Mouse (Mus musculus) liver (tissue): ENCODE results near the gene Hcrtr1.

Source experiments
- DNase-seq: peaks from one replicate; pipeline ENCODE4 v3.0.0-alpha.2; 2020; ENCODE audit warnings: mixed read lengths

Gene Hcrtr1

DNA sequence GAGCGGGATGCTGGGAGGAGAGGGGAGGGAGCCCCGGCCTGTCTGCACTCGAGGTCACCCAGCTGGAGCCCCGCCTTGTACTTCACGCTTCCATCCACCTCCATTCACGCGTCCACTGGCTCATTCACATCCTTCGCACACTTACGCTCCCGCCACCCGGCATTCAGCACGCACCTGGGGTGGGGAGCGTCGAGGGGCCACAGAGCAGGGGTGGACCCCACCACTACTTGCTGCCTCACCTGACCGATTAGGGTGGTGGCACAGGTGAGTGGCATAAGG is at the start of gene Hcrtr1:
Gene Hcrtr1 (minus strand): TSS at position 146 of the 279 bp plus-strand sequence.
- DNase-seq, result no peak

DNA sequence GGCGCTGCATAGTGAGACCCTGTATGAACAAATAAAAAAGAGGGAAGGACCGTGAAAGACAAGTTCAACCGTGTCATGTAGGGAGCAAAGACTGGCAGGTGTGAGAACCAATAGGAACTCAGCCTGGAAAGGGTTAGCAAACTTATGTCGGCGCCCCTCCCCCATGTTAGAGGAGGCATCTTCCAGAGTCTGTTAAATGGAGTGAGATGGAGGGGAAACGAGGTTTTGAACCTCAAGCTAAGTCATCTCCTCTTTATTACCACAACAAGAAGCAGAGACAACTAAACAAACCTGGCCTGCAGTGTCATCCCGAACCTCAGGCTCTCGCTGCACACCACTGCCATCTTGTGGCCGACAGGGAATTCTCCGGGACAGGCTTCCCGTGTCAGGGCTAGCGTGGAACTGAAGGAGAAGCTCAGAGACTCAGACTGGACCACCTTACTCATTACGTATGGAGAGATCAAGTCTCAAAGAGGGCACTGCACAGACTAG is 49.7 kb upstream of the Hcrtr1 start:
- DNase-seq, result peak; percentile 83

DNA sequence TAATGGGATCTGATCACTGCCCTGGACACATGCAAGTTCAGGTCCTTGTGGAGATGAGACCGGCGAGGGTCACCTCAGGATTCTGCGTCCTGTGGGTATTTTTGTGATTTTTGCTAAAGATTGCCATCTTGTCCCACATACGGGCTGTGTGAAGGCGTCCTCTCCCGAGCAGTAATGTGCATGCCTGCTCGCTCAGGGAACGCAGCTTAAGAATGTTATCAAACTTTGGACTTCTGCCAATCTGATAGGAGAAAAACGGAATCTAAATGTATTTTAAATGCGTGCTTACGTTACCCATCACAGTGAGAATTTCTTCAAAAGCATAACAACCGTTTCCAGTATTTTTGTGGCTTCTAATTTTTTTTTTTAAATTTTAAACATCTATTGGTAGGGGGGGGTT is 47.7 kb upstream of the Hcrtr1 start:
- no peak for DNase-seq

DNA sequence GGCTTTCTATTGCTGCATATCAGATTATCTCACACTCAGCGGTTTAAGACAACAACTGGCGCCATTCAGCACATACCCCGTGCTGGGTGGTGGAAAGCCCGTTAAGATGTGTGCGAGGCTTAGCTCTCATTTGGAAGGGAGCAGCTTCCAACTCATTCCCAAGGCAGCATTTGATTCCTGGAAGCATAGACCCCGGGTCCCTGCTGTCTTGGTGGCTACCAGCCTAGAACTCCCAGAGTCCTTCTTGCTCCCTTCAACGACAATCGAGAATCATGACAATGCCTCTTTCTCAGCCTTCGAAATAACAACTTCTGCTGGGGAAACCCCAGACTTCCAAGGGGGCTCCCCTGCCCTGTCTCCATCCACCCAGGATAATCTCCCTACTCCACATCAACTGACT is 47.3 kb upstream of the Hcrtr1 start:
- DNase-seq, result no peak

DNA sequence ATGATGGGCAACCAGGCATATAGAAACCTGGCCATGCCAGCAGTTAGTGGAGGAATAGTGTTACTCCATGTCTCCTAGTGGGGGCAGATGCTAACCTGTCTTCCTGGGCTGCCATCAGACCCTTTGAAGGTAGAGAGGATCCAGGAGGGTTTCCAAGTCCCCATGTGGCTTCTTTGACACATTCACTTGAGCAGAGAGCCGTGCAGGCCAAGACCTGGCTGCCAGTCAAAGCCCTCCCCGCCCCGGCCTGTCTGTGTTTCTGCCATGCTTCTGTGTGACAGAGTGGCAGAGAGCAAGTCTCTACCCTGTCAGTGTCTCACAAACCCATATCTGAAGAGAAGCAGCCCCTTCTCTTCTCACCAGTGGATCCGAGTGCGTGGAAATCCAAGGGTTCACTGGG is 44.7 kb upstream of the Hcrtr1 start:
- no peak for DNase-seq

DNA sequence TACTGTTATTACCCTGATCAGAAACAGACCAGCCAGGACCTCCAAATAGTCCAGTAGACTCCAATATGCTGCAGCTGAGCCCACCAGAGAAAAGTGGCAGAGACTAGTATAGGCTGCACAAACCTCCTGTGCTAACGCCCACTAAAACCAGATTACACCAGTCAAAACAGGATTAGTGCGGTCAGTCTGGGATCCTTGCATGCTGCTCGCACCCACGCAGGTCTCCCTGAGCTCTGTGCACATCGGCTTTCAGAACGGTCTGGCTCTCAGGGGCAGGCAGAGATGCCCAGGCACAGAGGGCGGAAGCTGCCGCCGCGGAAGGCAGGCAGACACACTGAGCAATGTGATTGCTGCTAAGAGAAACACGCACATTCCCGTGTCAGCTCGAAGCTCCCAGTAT is 43.9 kb upstream of the Hcrtr1 start:
- DNase-seq, result no peak

DNA sequence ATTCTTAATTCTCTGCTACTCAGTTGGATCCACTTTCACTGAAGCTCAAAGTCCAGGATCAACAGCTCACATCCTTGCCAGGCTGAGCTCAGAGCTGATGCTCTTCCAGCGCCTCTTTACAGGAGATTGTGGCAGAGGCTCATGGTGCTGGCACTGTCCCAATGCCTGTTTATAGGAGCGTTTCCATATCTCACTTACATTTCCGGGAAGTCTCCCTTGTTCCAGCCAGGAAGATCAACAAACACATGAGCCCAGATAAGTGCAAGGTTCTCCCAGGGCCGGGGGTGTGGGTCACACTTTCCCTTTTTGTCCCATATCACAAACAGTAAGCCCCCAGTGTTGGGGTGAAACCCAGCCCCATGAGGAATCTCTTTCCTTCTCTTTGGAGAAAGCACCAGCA is 42.7 kb upstream of the Hcrtr1 start:
- no peak for DNase-seq

DNA sequence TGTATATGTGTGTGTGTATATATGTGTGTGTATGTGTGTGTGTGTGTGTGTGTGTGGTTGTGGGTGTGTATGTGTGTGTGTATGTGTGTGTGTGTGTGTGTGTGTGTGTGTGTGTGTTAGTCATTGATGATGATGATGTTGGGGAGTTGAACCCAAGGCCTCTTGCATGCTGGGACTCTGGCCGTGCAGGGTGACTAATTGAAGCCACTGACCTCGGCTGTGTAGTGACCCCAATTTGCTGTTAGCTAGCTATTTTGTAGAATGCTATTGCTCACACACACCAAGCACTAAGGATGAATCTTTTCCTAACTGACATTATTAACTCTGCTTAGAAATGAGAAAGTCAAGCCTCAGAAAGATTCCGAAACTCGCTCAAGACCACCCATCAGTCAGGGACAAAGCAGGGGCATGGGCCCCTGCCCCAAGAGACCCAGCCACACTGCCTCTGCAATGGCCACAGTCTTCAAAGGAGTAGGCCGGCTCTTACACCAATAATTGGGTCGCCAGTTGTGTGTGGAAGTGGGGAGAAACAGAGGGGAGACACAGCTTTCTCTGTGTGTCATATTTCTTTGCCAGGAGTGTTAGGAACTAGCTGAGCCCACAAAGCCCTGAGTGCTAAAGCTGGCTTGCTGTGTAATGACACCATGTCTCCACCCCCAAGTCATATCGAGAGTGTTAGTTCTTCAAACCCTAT is 41.9 kb upstream of the Hcrtr1 start:
- no peak for DNase-seq

DNA sequence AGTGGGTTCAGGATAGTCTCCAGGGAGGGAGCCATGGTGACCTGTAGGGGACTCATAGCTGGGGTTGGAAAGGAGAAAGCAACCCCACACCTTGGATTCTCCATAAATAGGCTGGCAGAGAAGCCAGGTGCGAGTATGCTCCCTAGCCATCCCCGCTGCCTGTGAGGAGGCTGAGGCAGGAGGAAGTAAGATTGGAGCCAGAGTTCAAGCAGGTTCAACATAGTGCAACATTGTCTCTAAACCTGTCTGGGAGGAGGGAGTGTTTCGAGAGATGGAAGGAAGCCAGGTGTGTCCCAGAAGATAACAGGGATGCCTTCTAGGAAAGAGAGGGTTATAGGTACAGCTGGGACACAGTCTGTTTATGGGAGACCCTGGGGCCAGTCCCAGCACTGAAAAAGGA is 40.7 kb upstream of the Hcrtr1 start:
- DNase-seq, result no peak

DNA sequence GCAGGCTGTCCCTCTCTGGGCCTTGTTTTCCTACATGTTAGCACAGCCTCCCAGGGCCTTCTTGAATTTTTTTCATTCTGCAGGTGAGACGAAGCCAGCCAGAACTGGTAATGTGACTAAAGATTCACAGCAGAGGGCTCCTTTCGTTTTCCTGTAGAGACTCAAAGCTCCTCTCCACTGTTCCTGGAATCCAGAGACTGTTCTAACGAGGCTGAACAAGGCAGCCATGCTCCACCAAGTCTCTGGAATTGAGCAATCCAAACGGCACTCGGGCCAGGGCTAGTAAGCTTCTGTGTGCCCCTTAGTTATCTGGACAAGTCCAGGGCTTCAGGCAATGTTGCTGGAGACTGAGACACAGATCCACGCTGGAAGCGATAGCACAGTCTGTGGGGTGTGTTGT is 38.4 kb upstream of the Hcrtr1 start:
- DNase-seq, result no peak

DNA sequence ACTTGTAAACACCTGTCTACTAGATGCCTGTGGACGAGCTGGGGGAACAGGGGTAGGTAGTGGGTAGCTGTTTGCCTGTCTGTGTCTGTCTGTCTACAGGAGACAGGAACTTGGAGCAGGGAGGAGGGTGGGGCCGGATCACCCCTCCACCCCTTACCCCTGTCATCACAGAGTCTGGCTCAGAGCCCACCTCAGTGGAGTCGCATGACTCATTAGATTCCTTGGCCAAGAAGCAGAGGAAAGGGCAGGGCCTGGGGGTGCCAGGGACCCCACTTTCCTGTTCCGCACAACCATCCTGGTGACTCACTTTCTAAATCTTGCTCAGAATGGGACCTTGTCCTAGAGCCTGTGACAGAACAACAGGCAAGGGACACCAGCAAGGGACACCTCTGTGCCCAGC is 37.9 kb upstream of the Hcrtr1 start:
- DNase-seq, result no peak

DNA sequence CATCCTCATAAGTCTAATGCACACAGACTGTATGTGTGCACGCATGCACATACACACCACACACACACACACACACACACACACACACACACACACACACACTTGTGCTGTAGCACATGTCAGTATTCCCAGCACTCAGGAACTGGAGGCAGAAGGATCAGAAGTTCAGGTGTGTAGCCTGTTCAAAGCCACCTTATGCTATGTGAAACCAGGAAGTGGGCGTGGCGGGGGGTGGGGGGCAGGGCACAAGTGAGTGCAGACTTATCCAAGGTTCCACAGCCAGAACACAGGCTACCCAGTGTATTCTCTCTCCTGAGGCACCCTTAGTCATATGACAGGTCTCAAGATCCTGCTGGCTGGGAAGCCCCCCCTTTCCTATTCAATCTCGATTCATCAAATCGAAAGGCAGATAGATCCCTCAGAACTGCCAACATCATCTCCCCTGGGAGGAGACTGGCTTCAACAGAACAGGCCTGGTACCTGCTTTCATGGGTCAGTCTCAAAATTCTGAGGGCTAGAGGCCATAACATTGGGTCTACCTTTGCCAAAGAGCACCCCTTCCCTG is 37.1 kb upstream of the Hcrtr1 start:
- no peak for DNase-seq

DNA sequence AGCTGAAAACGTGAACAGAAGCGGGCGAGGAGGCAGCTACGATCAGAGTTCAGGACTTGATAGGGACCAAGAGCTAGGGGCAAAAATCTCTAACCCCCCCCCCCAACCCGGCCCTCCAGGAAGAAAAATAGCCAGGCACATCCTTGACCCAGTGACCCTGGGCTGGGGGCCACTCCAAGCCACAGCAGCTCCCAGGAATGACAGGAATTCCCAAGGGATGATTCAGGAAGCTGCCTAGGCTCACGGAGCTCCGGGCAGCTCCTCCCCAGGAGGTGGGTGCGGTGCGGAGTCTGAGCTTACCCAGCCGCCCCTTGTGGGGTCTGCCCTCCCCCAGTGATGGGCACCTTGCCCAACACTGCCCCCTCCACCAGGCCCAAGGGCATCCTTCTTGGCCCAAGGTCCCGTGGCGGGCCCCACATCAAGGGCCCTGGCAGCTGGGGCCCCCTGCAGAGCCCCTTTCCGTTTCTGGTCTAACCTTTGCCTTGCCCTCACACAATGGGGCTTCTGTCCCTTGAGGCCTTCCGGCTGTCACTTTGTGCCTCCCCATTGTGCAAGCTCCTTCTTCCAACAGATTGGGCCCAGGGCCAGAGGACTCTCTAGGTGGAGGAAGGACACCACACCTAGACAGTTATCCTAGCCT is 36.0 kb upstream of the Hcrtr1 start, which contains the start of gene Tinagl1:
Gene Tinagl1 (minus strand): TSS at position 51 of the 640 bp plus-strand sequence.
- DNase-seq, result no peak

DNA sequence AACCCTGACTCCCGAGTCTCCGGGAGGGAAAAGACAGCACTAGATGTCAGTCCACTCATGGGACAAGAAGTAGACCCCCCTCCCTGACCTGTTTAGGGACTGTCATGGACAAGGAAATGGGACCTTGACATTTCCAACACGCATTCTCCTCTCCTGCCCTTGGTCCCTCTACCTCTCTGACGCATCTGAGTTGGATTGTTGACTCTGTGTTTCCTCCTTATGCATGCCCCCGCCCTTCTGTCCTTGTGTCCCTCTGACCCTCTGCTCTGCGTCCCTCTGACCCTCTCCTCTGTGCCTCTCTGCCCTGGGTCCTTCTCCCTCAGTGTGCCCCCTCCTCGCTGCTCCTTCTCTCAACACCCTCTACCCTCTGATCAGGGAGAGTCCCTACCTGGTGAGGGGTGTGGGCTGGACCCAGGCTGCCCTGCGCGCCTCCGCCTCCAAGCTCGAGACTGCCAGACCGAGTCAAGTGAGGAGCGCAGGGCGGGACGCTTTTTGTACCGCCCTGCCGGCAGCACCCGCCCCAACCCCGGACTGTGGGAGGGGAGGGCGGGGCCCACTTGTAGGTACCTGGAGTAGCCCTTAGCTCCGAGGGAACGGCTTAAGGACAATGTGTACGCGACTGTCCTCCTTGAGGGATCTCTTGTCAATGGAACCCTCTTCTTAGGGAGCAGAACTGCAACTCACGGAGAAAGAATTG is 35.3 kb upstream of the Hcrtr1 start:
- DNase-seq, result peak; percentile 88

DNA sequence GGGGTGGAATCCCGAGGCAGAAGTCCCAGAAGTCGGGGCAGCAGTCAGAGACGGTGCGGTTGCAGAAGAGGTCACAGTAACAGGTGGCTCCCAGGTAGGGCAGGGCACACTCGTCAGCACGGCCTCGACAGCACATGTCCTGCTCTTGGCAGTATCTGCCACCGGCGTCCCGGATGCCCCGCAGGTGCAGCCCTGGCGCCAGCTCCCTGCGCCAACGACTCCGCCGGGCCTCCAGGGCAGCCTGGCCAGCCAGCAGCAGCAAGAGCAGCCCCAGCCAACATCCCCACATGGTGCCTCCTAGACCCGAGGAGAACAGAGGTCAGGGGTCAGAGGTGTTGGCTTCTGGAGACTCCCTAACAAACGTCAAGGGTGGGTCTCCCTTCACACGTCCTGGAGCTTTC is 34.8 kb upstream of the Hcrtr1 start:
- no peak for DNase-seq

DNA sequence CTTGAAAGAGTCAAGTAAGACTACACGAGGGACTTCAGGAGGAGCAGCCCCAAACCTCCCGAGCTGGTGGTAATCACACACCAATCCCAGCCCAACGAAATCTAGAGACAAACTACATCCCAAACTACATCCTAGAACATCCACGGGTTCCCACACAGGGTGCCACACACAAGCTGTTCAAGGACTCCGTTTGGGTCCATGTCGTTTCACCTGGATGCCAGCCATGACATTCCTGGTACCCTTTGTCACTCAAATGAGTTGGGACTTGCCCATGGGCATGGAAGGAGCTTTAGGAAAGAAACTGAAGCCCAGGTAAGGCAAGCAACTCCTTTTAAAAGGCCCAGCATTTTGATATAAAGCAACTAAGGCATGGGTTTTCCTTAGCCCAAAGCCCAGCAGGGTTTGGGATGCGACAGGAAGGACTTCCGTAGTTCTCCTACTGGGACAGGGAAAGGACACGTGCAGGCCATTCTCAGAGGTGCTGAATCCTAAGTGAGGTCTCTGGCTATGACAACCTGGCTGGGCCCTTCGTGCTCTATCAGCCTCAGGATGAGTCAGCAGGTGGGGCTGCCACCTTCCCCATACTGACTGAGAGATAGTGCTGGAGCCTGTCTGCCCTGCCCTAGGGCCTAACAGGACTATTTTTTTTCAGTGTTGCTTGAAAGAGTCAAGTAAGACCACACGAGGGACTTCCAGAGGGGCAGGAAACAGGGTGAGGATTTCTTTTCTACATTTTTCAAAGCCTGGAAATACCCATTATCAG is 34.1 kb upstream of the Hcrtr1 start:
- peak; percentile 83 for DNase-seq

DNA sequence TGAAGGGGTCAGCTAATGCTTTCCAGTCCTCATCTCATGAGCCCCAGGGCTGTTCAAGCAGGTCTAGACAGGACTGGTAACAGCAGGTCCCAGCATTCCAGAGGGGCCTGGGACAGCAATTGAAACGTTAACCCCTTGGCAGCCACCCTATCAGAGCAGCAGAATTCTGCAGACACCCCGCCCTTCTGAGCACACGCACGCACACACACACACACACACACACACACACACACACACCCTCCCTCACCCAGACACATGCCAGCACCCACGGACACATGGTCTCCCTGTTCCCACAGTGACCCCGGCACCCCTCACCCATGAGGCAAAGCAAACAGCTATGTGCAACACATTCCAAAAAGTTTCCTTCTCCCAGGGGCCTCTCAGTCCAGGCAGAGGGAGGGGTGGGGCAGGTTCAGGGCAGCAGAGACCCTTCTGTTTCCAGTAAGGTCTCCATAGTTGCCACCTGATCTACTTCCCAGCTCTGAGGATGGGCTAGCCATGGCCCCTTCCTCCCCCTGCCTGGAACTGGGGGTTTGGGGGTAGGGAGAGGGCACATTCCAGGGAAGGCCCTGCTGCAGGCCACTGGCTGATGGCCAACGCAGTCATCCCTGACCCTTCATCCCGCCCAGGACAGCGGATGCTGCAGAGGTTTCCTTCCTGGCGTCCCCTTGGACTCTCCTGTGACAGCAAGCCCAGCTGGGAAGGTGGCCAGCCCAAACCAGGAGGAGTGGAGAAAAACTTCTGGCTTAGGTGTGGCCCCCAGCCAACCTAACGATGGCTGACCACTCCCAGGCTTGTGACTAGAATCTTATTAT is 33.0 kb upstream of the Hcrtr1 start:
- DNase-seq, result no peak

DNA sequence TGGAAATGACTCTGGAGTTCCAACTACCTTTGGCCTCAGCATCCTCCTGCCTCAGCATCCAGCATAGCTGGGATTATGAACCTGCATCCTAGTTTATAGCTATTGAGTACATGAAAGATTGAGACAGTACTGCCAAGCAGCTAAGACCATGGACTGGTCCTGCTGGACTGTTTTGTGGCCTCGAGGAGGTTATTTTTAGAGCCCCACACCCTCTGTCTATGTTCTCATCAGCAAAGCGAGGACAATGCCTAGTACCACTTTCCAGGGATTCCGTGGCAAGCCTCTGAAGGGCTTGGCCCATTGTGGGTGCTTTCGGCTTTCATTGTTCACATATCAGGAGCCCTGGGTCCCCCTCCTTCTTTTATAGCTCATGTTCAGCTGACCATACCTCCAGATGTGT is 31.2 kb upstream of the Hcrtr1 start:
- no peak for DNase-seq

DNA sequence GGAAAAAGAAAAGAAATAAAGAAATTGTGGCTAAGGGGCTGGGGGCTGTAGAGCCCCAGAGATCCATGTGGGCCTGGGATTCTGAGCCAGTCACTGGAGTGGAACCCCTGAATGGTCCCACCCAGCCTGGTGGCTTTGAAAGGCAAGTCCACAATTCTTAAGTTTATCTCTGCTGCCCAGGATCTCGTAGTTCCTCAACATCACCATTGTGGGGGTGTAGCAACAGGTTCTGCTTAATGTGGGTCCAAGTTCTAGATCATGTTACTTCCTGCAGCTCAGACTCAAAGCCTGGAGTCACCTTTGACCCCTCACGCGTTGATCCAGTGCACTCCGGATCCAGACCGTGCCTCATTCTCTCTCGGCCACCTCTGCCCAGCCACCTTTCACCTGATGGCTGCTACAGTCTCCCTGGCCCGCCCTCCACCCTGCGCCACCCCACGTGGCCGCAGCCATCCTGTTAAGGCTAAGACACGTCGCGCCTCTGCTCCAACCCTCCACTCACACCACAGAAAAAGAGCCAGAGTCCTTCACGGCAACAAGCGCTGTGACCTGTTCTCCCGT is 30.3 kb upstream of the Hcrtr1 start:
- DNase-seq, result no peak

DNA sequence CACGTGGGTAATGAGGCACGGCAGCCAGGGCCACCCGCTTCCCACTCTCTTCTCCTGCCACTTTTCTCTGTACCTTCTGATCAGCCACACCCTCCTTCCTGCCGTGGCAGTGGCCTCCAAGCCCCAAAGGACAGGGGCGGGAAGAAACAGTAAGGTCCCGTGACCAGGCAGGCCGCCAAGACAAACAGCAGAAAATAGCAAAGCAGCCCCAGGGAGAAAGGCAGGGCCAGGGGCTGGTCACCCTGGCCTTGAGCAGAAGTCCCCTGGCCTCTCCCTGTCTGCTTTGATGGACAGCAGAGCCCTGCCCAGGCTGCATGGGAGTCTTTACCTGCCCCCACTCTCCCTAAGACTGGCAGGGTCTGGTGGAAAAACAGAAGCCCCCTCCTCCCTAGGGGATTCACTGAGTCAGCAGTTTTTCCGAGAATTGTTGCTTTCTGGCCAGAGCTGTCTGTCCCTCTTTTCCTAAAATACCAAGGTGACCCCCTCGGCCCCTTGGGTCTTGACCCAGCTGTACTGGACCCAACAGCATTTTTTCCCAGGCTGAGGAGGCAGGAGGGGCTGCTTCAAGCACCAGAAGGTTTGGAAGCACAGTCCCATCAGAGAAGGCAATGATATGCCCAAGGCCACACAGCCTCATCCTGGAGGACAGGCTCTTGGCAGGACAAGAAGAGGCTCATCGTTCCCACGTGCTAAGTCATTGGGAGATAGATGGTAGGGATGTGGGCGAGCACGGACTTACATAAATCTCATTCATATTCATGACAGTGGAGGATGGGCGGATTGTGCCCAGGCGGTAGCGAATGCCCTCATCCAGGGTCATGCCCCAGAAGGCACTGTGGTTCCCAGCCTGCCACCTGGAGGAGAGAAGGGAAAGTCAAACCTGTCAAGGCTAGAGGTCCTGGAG is 29.4 kb upstream of the Hcrtr1 start:
- peak; percentile 56 for DNase-seq

DNA sequence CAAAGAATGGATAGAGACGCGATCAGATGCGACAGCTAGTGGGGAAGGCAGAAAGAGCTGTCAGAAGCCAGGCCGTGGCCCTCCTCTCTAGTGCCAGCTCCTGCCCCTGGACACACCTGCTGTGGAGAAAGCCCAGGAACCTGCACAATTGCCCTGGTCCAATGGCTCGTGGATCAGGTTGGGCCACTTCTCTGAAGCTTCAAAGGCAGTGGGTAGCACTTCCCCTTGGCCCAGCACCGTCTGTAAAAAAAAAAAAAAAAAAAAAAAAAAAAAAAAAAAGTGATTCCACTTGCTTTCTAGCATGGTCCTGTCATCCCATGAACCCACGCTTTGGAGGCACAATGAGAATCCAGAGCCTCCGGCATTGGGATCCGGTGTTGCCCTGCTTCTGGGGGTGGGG is 28.7 kb upstream of the Hcrtr1 start:
- DNase-seq, result no peak
